Mouse (Mus musculus): ENCODE measurements around the gene Nkx2-3. TPM values are rescaled to one million over a fixed set of nuclear protein-coding genes. Genes with fewer than 3 reads are reported as not detected.

Gene Nkx2-3
- total RNA-seq (2021), result not detected

GRCm38 (mm10) chr19:43612051-43612450 lies at the start of gene Nkx2-3:
TSS of gene Nkx2-3 (plus strand) at chr19:43612325.
- DNase-seq, result peak; percentile 49

DNA sequence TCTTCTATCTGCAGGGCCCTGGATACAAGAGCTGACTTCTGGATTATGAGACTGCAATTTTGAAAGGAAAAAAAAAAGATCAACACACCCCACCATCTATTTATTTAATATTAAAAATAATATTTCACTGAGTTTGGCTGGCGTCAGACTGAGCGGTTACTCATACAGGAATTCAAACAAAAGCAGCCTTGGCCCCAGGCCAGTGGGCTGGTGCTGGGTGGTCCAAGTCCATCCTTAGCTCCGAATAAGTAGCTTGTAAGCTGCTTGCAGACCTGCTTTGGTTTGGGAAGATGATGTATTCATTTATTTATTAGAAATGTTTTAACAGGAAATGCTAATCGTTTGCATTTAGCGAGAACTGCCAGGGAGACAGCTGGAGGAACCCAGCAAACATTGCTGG lies 49.0 kb upstream of the Nkx2-3 start:
- peak; percentile 53 for DNase-seq

DNA sequence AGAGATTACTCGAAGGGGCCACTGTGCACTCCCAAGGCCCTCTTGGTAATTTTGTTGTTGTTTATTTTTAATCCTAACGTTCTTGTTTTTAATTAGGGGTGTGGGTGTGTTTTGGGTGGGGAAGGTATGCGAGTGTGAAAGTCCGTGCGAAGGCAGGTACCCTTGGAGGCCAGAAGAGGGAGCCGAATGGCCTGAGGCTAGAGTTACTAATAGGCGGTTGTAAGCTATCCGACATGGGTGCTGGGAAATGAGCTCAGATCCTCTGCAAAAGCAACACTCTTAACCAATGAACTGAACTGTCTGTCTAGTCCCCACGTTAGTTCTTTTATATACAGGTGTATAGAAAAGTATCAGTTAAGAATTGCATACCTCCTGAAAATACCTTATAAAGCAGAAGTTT lies 43.8 kb upstream of the Nkx2-3 start:
- DNase-seq, result no peak

GRCm38 (mm10) chr19:43569133-43569532 lies 43.0 kb upstream of the Nkx2-3 start:
- no peak for DNase-seq

- DNase-seq, result peak; percentile 82
Observed at GRCm38 (mm10) chr19:43570831-43571790, 41.0 kb upstream of the Nkx2-3 start.

GRCm38 (mm10) chr19:43579081-43579796 lies 32.9 kb upstream of the Nkx2-3 start:
- DNase-seq, result no peak

GRCm38 (mm10) chr19:43581185-43581584 lies 30.9 kb upstream of the Nkx2-3 start:
- DNase-seq, result no peak

DNA sequence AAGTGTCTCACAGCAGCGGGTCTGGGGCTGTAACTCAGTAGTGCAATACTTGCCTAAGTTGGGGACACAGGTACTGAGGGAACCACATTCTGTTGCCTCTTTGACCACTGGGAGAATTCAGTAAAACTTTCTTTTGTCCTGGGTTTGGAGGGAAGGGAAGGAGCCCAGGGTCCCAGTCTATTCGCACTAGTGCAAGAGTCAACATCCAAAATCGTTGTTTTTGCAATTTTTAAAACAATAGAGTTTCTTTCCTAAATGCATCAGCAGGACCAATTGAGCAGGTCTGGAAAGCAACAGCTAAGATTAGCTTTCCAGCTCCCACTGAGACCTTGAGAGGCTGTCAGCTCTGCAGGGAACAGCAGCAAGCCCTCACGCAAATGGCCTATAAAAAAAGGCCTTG lies 28.9 kb upstream of the Nkx2-3 start:
- no peak for DNase-seq

GRCm38 (mm10) chr19:43583595-43583994 lies 28.5 kb upstream of the Nkx2-3 start:
- no peak for DNase-seq

DNA sequence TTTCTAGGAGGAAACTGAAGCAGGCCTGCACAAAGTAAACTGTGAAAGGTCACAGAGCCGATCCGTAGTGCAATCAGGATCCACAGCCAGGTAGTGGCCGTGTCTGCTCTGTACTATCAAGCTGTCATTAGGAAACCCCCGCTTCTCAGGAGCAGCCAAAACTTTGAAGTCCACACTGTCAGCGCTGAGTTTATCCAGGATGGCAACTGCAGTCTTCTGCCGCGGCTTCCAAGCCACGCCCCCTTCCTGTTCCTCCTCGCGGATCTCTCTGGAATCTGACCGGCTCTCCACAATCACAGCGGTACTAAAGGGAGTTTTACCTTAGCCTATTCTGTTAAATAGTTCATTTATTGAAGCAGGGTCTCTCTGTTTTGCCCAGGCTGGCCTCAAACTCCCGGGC lies 27.3 kb upstream of the Nkx2-3 start:
- peak; percentile 42 for DNase-seq

- no peak for DNase-seq
Observed at GRCm38 (mm10) chr19:43592026-43592425, 20.1 kb upstream of the Nkx2-3 start.

GRCm38 (mm10) chr19:43596981-43597380 lies 15.1 kb upstream of the Nkx2-3 start:
- DNase-seq, result no peak

GRCm38 (mm10) chr19:43598741-43599660 lies 13.1 kb upstream of the Nkx2-3 start:
- no peak for DNase-seq

- no peak for DNase-seq
Observed at GRCm38 (mm10) chr19:43599776-43600544, 12.2 kb upstream of the Nkx2-3 start.

GRCm38 (mm10) chr19:43600545-43601331 lies 11.4 kb upstream of the Nkx2-3 start:
- no peak for DNase-seq

GRCm38 (mm10) chr19:43601440-43601839 lies 10.7 kb upstream of the Nkx2-3 start:
- DNase-seq, result no peak

DNA sequence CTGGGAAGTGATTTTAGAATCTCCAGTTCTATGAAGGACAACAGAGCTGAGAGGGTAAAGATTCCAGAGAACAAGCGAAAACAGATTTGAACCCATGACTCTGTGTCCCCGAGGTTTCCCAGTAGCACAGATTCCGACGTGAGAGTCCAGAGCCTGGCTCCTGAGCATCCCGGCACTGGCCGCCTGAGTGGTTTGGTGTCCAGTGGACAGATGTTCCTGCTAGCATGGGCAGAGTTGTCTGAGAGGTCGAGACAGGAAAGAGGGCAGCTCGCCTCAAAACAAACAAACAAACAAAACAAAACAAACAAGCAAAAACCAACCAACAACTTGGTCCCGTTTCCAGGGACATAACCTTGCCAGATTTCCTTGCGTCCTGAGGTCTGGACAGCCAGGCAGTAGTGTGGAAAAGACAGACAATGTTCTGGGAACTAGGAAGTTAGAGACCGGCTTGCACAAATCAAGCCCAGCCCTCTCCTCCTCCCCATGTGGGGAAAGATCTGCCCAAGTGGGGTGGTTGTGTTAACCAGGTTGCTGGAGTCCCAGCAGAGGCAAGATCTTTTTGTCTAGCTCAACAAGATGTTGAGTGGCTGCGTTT lies 10.0 kb upstream of the Nkx2-3 start:
- DNase-seq, result no peak

GRCm38 (mm10) chr19:43603521-43603920 lies 8.6 kb upstream of the Nkx2-3 start:
- DNase-seq, result no peak

DNA sequence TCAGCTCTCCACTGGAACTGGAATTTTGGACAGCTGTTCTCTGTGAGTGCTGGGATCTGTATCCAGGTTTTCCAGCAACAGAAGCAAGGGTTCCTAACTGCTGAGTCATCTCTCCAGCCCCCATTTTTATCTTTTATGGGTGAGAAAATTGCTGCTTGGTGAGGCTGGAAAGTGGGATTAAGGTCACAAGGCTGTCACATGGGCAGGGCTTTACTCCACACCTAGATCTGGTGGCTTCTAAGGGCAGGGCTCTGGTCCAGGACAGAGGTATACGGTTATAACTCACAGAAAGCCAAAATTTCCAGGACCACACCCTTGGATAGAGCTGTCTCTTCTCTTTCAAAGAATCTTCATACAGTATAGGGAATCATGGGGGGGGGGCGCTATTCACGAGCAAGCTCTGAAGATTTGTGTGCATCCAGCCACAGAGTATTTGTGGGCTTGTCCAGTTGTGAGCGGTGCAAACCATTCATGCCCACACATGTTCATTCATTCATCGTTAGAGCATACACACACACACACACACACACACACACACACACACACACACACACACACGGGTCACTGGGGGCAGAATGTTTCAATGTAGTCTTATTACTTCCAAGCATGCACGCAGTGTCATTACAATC lies 7.5 kb upstream of the Nkx2-3 start:
- DNase-seq, result no peak

All from heart, postnatal 4 days (tissue).